Mouse (Mus musculus) spleen, adult 18-20 months (tissue): ENCODE results near the gene Sirpa.
A peak's percentile ranks its signal among the peaks of the same experiment; 100 is the strongest.

ENCODE experiments used
- DNase-seq, 2 experiments: peaks; one replicate each; pipeline ENCODE4 v3.0.0; 2022; ENCODE audit warnings: mixed read lengths in 2 of 2

Sirpa gene

GRCm38 (mm10) chr2:129592459-129593140, at the start of gene Sirpa:
Gene Sirpa (plus strand): TSS chr2:129592835.
- peak; percentile 57 to 61 for DNase-seq

- DNase-seq, result no peak
These were observed 48.2 kb upstream of the Sirpa start for GRCm38 (mm10) chr2:129544448-129544847.

GRCm38 (mm10) chr2:129544919-129545318, 47.7 kb upstream of the Sirpa start:
- DNase-seq, result no peak

GRCm38 (mm10) chr2:129545596-129545995, 47.0 kb upstream of the Sirpa start:
- no peak for DNase-seq

- no peak for DNase-seq
These were observed 45.9 kb upstream of the Sirpa start for GRCm38 (mm10) chr2:129546772-129547171.

GRCm38 (mm10) chr2:129549537-129550135, 43.0 kb upstream of the Sirpa start:
- DNase-seq, result peak in 1 of 2 experiments; percentile 6

- DNase-seq, result no peak
These were observed 41.9 kb upstream of the Sirpa start for GRCm38 (mm10) chr2:129550781-129551180.

GRCm38 (mm10) chr2:129556081-129556480, 36.6 kb upstream of the Sirpa start:
- DNase-seq, result no peak

GRCm38 (mm10) chr2:129558008-129558874, 34.4 kb upstream of the Sirpa start:
- DNase-seq, result no peak

GRCm38 (mm10) chr2:129558875-129559219, 33.8 kb upstream of the Sirpa start:
- no peak for DNase-seq

GRCm38 (mm10) chr2:129561796-129562195, 30.8 kb upstream of the Sirpa start:
- DNase-seq, result no peak

GRCm38 (mm10) chr2:129563944-129564709, 28.5 kb upstream of the Sirpa start:
- no peak for DNase-seq

GRCm38 (mm10) chr2:129569120-129569519, 23.5 kb upstream of the Sirpa start:
- DNase-seq, result no peak

GRCm38 (mm10) chr2:129569556-129569955, 23.1 kb upstream of the Sirpa start:
- no peak for DNase-seq

- no peak for DNase-seq
These were observed 18.8 kb upstream of the Sirpa start for GRCm38 (mm10) chr2:129573701-129574273.

- DNase-seq, result no peak
These were observed 18.1 kb upstream of the Sirpa start for GRCm38 (mm10) chr2:129574395-129575046.

GRCm38 (mm10) chr2:129575113-129575512, 17.5 kb upstream of the Sirpa start:
- no peak for DNase-seq

GRCm38 (mm10) chr2:129576611-129577447, 15.8 kb upstream of the Sirpa start:
- DNase-seq, result no peak

GRCm38 (mm10) chr2:129580656-129581055, 12.0 kb upstream of the Sirpa start:
- no peak for DNase-seq

GRCm38 (mm10) chr2:129581826-129582225, 10.8 kb upstream of the Sirpa start:
- DNase-seq, result no peak

GRCm38 (mm10) chr2:129582261-129582660, 10.4 kb upstream of the Sirpa start:
- no peak for DNase-seq
